Mouse (Mus musculus) liver, adult 2 months (tissue): Measurements from ENCODE around the gene Reep1.

ENCODE experiments used
- CTCF ChIP-seq: fragments of 200-500 bp; IDR thresholded peaks from 2 replicates; pipeline ENCODE4 v1.5.1; 2011; ENCODE audit warnings: low read depth, low read length, control low read depth
- POLR2A ChIP-seq: fragments of 200-500 bp; IDR thresholded peaks from 2 replicates; pipeline ENCODE4 v1.6.1; 2011; ENCODE audit warnings: low read length, control low read depth; ENCODE audit not compliant: insufficient read depth; ENCODE audit errors: extremely low read depth

DNA sequence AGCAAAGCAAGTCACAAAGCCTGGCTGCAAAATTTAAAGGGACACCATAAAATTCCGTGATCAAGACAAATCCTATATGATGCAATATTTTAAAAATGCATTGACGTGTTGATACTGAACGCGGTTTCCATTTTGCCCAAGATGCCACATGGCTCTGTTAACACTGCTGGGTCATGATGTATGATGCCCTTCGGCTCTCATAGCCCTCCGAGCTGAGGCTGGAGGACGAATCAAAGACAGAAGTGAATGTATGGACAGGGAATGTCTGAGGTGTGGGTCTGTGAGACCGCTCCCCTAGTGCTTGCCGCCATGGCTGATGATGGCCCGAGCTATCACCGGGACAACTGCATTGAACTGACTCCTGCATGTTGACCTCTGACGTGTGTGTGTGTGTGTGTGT lies 490 bp upstream of the Reep1 start:
- no peak for TF ChIP-seq CTCF
- no peak for TF ChIP-seq POLR2A
